Mouse (Mus musculus) CD8-positive naive resting alpha-beta T cell, adult 57 days (primary cell): Measurements from ENCODE around the gene Tmem52b. TPM values are rescaled to one million over a fixed set of nuclear protein-coding genes. Genes with fewer than 3 reads are reported as not detected.

Experiments
- total RNA-seq: library from RNA; stranded (reverse); gene quantifications from one replicate; pipeline ENCODE4 v1.2.4, GENCODE M21; 2023

The Tmem52b gene
- not detected for total RNA-seq

GRCm38 (mm10) chr6:129512367-129512766 lies at the start of gene Tmem52b:
TSS of gene Tmem52b (plus strand) at chr6:129512555.

GRCm38 (mm10) chr6:129507024-129507423 lies 5.3 kb upstream of the Tmem52b start, which contains the start of gene Olr1:
TSS of gene Olr1 (minus strand) at chr6:129507165.

GRCm38 (mm10) chr6:129532942-129533860 lies 20.8 kb downstream of the Tmem52b start, which contains the start of gene Gabarapl1:
TSS of gene Gabarapl1 (plus strand) at chr6:129533160.

Other genes with a start within 250 kb of the Tmem52b start
- gene Cd69, start 237.1 kb upstream of the Tmem52b start, total RNA-seq, result 979 TPM
- not detected for gene 4922502D21Rik, start 180.8 kb upstream of the Tmem52b start, total RNA-seq
- 1.5 TPM for gene Clec12a, start 169.9 kb upstream of the Tmem52b start, total RNA-seq
- not detected for gene Clec12b, start 126.7 kb upstream of the Tmem52b start, total RNA-seq
- gene Clec1b, start 115.3 kb upstream of the Tmem52b start, total RNA-seq, result not detected
- 1.8 TPM for gene Clec9a, start 103.7 kb upstream of the Tmem52b start, total RNA-seq
- not detected for gene Clec1a, start 60.6 kb upstream of the Tmem52b start, total RNA-seq
- not detected for gene Olr1, start 5.4 kb upstream of the Tmem52b start, total RNA-seq
- gene Gabarapl1, start 20.6 kb downstream of the Tmem52b start, total RNA-seq, result 14.5 TPM
- 0.77 TPM for gene Klre1, start 65.3 kb downstream of the Tmem52b start, total RNA-seq
- 205 TPM for gene Klrd1, start 79.2 kb downstream of the Tmem52b start, total RNA-seq
- 2.4 TPM for gene Klrk1, start 111.3 kb downstream of the Tmem52b start, total RNA-seq
- gene Klrc3, start 130.8 kb downstream of the Tmem52b start, total RNA-seq, result not detected
- 0.15 TPM for gene Klrc2, start 148.1 kb downstream of the Tmem52b start, total RNA-seq
- gene Klrc1, start 166.4 kb downstream of the Tmem52b start, total RNA-seq, result 1.3 TPM
- gene Klri1, start 204.6 kb downstream of the Tmem52b start, total RNA-seq, result 1.1 TPM
- gene Klri2, start 227.9 kb downstream of the Tmem52b start, total RNA-seq, result 0.49 TPM